Mouse (Mus musculus): ENCODE measurements around the gene Fstl4.
"Not testable (repeated sequence)": the region's sequence is repeated elsewhere in the genome, so short reads cannot be mapped to it uniquely, and the experiment has no call there.

Gene Fstl4

GRCm38 (mm10) chr11:53087896-53088295 is 323.5 kb downstream of the Fstl4 start:
- DNase-seq (ENCODE audit: extremely low spot score), result not testable (repeated sequence)

- no peak for DNase-seq (ENCODE audit: extremely low spot score)
Measured at GRCm38 (mm10) chr11:53091596-53091995, 327.2 kb downstream of the Fstl4 start.

- no peak for DNase-seq (ENCODE audit: extremely low spot score)
Measured at GRCm38 (mm10) chr11:53096871-53097270, 332.4 kb downstream of the Fstl4 start.

GRCm38 (mm10) chr11:53097331-53097730 is 332.9 kb downstream of the Fstl4 start:
- DNase-seq (ENCODE audit: extremely low spot score), result no peak

- DNase-seq (ENCODE audit: extremely low spot score), result no peak
Measured at GRCm38 (mm10) chr11:53097870-53098269, 333.4 kb downstream of the Fstl4 start.

- DNase-seq (ENCODE audit: extremely low spot score), result no peak
Measured at GRCm38 (mm10) chr11:53098780-53099198, 334.4 kb downstream of the Fstl4 start.

- no peak for DNase-seq (ENCODE audit: extremely low spot score)
Measured at GRCm38 (mm10) chr11:53099322-53099721, 334.9 kb downstream of the Fstl4 start.

GRCm38 (mm10) chr11:53101732-53102131 is 337.3 kb downstream of the Fstl4 start:
- DNase-seq (ENCODE audit: extremely low spot score), result no peak

- no peak for DNase-seq (ENCODE audit: extremely low spot score)
Measured at GRCm38 (mm10) chr11:53103601-53104325, 339.3 kb downstream of the Fstl4 start.

- DNase-seq (ENCODE audit: extremely low spot score), result no peak
Measured at GRCm38 (mm10) chr11:53107706-53108105, 343.3 kb downstream of the Fstl4 start.

GRCm38 (mm10) chr11:53108798-53109197 is 344.4 kb downstream of the Fstl4 start:
- DNase-seq (ENCODE audit: extremely low spot score), result no peak

GRCm38 (mm10) chr11:53109701-53110467 is 345.4 kb downstream of the Fstl4 start:
- no peak for DNase-seq (ENCODE audit: extremely low spot score)

- no peak for DNase-seq (ENCODE audit: extremely low spot score)
Measured at GRCm38 (mm10) chr11:53115711-53116110, 351.3 kb downstream of the Fstl4 start.

GRCm38 (mm10) chr11:53116356-53116755 is 351.9 kb downstream of the Fstl4 start:
- no peak for DNase-seq (ENCODE audit: extremely low spot score)

- no peak for DNase-seq (ENCODE audit: extremely low spot score)
Measured at GRCm38 (mm10) chr11:53118226-53118965, 354.0 kb downstream of the Fstl4 start.

- DNase-seq (ENCODE audit: extremely low spot score), result no peak
Measured at GRCm38 (mm10) chr11:53119966-53120365, 355.5 kb downstream of the Fstl4 start.

- no peak for DNase-seq (ENCODE audit: extremely low spot score)
Measured at GRCm38 (mm10) chr11:53121208-53121607, 356.8 kb downstream of the Fstl4 start.

- DNase-seq (ENCODE audit: extremely low spot score), result no peak
Measured at GRCm38 (mm10) chr11:53124799-53125198, 360.4 kb downstream of the Fstl4 start.

GRCm38 (mm10) chr11:53126660-53127059 is 362.2 kb downstream of the Fstl4 start:
- DNase-seq (ENCODE audit: extremely low spot score), result no peak

GRCm38 (mm10) chr11:53128661-53129060 is 364.2 kb downstream of the Fstl4 start:
- no peak for DNase-seq (ENCODE audit: extremely low spot score)

- DNase-seq (ENCODE audit: extremely low spot score), result no peak
Measured at GRCm38 (mm10) chr11:53132406-53133035, 368.1 kb downstream of the Fstl4 start.

- no peak for DNase-seq (ENCODE audit: extremely low spot score)
Measured at GRCm38 (mm10) chr11:53136371-53136770, 371.9 kb downstream of the Fstl4 start.

Data from embryo, embryonic 9.5 days (tissue).